Mouse (Mus musculus): ENCODE measurements around the gene Sipa1l3. TPM values are rescaled to one million over a fixed set of nuclear protein-coding genes. Genes with fewer than 3 reads are reported as not detected.

Gene Sipa1l3
- polyA plus RNA-seq, 1 experiment from 2014 or later: 10.3 TPM

DNA sequence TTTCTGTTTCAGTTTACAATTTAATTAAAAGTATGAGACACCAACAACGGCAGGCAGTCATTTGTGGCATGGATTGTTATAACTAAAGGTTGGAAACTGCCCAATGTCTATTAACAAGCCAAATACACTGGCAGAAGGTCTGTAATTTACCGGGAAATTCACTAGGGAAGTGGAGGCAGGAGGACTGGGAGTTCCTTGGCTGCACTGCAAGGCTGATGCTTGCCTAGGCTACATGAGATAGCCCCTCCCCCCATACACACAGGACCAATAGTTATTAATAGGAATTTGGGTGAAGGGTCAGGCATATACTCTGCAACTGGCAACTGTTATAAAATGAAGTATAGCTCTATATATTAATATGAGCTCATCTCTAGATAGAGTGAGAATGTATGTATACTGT is 2.4 kb upstream of the Sipa1l3 start:
- Histone ChIP-seq H3K79me2 (ENCODE audit: inconsistent target) (peaks cover 21% of the 10 kb centered on the region), H3K27ac (no peak overlapping the region), H3K36me3 (ENCODE audit: inconsistent target) (no peaks in the 10 kb centered on the region), H3K4me3 (ENCODE audit: inconsistent target) (no peak overlapping the region)
- WGBS (ENCODE audit: missing documents): 93% methylated on average over 2 of the region's 2 CpGs

DNA sequence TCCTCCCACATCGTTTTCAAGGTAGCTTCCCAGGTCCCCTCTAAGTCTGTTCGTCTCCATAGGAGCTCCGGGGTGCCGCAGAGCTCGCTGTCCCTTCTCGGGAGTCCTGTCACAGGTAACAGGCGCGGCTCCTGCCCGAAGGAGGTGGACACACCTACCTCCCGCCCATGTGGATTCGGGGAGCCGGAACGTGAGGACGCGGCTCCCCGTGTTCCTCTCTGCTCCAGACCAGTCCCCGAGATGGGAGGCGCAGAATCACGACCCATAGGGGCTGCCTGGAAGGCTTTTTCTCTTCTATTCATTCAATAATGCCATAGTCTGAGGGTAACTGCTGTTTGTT is 740 bp upstream of the Sipa1l3 start:
- Histone ChIP-seq H3K79me2 (ENCODE audit: inconsistent target) (peaks cover 38% of the 10 kb centered on the region), H3K27ac (no peak overlapping the region), H3K36me3 (ENCODE audit: inconsistent target) (no peaks in the 10 kb centered on the region), H3K4me3 (ENCODE audit: inconsistent target) (peak overlapping the region; percentile 53)
- 3% methylated on average over 19 of the region's 19 CpGs for WGBS (ENCODE audit: missing documents)

DNA sequence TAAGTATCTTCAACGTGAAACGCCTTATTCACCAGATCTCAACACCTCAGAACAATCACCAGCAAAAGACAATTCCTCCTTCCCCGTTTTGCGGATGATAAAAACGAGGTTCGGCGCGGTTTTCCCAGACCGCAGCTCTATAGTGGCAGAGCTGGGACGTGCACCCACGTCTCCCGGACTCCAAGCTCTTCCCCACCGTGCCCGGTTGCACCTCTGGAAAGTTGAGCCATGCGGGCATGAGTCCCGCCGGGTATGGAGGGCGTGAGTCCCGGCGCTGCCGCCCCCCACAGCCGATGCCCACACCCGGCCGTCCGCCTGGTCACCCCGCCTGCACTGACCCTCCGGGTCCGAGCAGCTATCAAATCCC is 404 bp downstream of the Sipa1l3 start:
- Histone ChIP-seq H3K27ac (no peak overlapping the region), H3K79me2 (ENCODE audit: inconsistent target) (peaks cover 49% of the 10 kb centered on the region), H3K4me3 (ENCODE audit: inconsistent target) (peak overlapping the region; percentile 53), H3K36me3 (ENCODE audit: inconsistent target) (no peaks in the 10 kb centered on the region)
- WGBS (ENCODE audit: missing documents): under 1% methylated on average over 28 of the region's 28 CpGs

DNA sequence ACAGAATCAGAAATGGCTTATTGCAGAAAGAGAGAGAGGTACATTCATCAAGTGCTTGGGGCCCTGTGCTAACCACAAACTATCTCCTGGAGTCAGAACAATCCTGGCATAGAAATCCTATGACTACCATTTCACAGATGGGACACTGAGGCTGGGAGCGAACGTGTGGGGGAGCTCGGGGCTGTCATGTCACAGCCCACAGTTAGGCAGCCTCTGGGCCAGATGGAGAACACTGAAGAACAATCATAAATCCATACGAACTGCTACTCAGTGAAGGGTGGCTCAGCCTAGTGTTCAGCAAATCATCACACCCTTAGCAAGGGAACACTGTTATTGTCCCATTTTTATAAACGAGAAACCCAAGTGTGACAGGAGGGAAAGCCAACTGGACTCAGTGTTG is 1.3 kb downstream of the Sipa1l3 start:
- Histone ChIP-seq H3K79me2 (ENCODE audit: inconsistent target) (peaks cover 58% of the 10 kb centered on the region), H3K4me3 (ENCODE audit: inconsistent target) (no peak overlapping the region), H3K27ac (no peak overlapping the region), H3K36me3 (ENCODE audit: inconsistent target) (no peaks in the 10 kb centered on the region)
- 93% methylated on average over 5 of the region's 5 CpGs for WGBS (ENCODE audit: missing documents)

DNA sequence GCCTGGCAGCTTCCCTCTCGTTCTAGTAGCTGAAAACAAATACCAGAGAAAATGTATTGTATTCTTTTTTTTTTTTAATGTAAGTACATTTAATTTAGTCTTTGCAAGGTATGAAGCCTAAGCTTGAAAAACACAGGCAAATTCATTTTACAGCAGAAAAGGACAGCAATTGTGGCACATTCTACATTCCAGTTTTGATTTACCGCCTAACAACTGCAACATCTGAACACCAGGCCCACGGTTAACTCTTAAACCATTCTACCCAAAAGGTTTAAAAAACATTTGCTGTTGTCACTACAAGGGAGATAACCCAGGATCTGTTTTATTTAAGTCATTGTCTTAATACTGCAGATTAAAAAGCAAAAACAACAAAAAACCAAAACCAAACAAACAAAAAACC is 2.8 kb downstream of the Sipa1l3 start:
- WGBS (ENCODE audit: missing documents): 81% methylated on average over 3 of the region's 3 CpGs
- Histone ChIP-seq H3K36me3 (ENCODE audit: inconsistent target) (no peaks in the 10 kb centered on the region), H3K79me2 (ENCODE audit: inconsistent target) (peaks cover 59% of the 10 kb centered on the region), H3K27ac (no peak overlapping the region), H3K4me3 (ENCODE audit: inconsistent target) (no peak overlapping the region)

DNA sequence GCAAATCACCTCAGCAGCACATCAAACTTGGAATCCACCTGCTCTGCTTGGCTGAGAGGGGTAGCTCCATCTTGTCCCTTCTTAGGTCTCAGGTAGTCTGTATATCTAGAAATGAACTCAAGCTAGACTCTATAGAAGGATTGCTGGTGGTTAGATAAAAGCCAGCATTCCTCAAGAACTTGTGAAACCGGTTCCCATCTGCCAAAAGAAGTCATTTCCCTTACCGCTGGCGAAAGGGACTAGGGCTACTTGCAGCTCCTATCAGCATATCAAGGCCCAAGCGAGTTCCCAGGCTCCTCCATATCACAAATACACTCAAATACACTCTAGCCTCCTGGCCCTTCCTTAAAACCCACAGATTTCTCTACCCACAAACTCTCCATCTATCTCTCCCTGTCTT is 5.7 kb downstream of the Sipa1l3 start:
- Histone ChIP-seq H3K36me3 (ENCODE audit: inconsistent target) (no peaks in the 10 kb centered on the region), H3K27ac (no peak overlapping the region)

DNA sequence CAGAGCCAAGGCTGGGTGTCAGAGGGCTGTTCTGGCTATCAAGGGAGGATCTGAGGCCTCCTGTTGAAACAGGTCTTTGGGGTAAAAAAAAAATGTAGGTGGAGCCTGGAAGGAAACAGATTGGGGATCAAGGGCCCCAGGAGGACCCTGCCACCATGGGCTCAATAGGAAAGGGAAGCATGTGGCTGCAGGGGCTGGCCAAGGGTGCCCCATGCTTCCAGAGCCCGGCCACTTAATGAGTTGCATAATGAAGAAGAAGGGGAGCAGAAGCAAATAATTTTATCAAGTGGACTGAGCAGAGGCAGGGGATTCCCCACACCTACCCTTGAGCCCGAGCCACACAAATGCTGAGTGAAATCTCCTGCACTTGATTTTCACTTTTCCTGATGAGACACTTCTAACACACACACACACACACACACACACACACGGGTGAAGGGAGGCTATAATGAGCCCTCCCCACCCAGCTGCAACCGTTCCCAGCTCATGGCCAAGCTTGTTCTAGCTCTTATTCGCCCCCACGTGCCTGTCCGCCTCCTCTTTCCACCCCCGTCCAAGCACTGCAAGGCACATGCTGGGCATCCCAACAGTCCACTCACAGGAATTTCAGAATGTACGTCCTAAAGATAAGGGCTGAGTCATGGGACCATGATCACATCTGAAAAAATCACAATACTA is 6.7 kb downstream of the Sipa1l3 start:
- 41% methylated on average over 7 of the region's 9 CpGs for WGBS (ENCODE audit: missing documents)
- H3K27ac ChIP-seq: no peak overlapping the region
- no peak overlapping the region for H3K4me3 ChIP-seq (ENCODE audit: inconsistent target)
- H3K79me2 ChIP-seq (ENCODE audit: inconsistent target): peaks cover 73% of the 10 kb centered on the region
- H3K36me3 ChIP-seq (ENCODE audit: inconsistent target): no peaks in the 10 kb centered on the region

More for the DNA sequence above, 5.7 kb downstream of the Sipa1l3 start:
- 84% methylated on average over 4 of the region's 4 CpGs for WGBS (ENCODE audit: missing documents)
- Histone ChIP-seq H3K4me3 (ENCODE audit: inconsistent target) (no peak overlapping the region), H3K79me2 (ENCODE audit: inconsistent target) (peaks cover 75% of the 10 kb centered on the region)

DNA sequence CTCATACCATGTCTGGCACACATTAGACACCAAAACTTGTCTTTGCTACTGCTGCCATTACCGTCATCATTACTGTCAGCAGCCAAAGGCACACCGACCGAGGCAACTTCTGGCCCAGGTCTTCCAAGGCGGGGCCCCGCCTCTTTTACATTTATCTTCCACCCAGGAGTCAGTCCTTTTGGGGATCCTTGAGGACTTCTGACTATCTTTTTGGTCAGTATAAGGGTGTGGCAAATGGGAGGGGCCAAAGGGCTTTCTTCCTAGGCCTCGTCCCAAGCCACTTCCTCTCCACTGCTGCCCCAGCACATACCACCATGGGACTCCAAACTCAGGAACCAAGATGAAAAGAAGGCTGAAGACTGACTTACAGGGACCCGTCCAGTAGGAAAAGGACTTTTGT is 9.9 kb downstream of the Sipa1l3 start:
- Histone ChIP-seq H3K79me2 (ENCODE audit: inconsistent target) (peaks cover 55% of the 10 kb centered on the region; the same call in 1 of the 2 replicates), H3K4me3 (ENCODE audit: inconsistent target) (no peak overlapping the region), H3K36me3 (ENCODE audit: inconsistent target) (no peaks in the 10 kb centered on the region), H3K27ac (no peak overlapping the region)
- WGBS (ENCODE audit: missing documents): 82% methylated on average over 7 of the region's 7 CpGs

DNA sequence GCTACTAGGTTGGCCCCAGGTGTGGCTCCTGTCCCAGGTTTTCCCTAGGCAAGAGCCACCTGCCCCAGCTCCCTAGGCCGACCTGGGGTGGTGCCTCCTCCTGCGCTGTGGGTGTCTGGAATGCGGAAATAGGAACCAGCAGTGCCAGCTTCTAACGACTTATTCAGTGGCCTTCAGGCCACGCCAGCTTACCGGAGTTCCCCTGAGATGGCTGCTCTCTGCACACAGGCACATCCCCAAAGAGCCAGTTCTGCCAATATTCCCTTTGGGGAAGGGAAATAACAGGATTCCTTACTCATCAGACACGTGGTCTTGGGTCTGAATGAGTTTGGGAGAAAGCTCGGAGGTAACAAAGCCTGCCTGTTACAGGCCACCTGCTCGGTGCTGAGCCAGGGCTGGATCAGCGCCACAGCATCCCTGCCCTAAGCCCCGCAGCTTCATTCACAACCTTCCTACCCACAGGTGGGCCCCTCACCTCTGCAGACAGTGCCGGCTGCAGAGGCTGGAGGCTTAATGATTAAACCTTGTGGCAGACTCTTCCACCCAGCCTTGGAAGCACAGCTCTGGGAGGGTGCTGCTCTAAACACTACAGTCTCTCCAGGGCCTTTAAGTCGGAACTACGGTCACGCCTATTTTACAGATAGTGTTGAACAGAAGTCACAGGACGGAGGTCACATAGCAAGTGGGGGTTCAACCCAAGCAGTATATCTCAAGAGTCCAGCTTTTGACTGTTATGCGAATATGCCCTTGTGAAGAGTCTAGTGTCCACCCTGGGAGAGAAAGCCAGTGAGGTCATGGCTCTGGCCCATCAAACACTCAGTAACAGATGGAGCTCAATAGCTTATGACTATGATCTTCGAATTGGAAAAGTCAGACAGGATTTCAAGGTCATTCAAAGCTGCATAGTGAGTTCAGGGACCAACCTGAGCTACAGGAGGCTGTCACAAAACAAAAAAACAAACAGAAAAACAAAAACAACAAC is 12.8 kb downstream of the Sipa1l3 start:
- 47% methylated on average over 18 of the region's 18 CpGs for WGBS (ENCODE audit: missing documents)
- Histone ChIP-seq H3K4me3 (ENCODE audit: inconsistent target) (no peak overlapping the region; the same call in 1 of the 2 replicates), H3K27ac (no peak overlapping the region), H3K79me2 (ENCODE audit: inconsistent target) (peaks cover 40% of the 10 kb centered on the region; the same call in 1 of the 2 replicates), H3K36me3 (ENCODE audit: inconsistent target) (no peaks in the 10 kb centered on the region)

DNA sequence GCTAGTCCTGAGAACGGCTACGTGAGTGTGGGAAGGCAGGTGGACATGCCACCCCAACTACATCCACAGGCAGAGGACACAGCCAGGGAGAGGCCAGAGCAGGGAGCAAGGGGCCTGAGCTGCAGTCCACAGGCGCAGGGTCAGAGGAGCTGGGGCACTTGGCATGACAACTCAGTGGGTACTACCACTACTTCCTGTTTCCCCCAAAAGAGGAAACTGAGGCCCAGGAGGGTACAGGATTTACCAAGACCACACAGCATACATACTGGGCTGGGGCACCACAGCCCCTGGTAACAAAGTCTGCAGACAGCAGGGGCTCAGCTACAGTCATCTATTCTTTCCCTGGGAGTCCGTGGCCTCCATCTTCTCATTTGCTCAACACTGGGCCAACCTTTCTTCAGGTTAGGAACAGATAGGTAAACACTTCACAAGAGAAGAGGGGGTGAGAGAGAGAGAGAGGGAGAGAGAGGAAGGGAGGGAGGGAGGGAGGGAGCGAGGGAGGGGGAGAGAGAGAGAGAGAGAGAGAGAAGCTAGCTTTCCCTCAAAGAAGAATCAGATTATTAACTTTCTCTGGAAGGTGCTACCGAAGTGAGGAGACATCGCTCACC is 13.7 kb downstream of the Sipa1l3 start:
- H3K27ac ChIP-seq: no peak overlapping the region

DNA sequence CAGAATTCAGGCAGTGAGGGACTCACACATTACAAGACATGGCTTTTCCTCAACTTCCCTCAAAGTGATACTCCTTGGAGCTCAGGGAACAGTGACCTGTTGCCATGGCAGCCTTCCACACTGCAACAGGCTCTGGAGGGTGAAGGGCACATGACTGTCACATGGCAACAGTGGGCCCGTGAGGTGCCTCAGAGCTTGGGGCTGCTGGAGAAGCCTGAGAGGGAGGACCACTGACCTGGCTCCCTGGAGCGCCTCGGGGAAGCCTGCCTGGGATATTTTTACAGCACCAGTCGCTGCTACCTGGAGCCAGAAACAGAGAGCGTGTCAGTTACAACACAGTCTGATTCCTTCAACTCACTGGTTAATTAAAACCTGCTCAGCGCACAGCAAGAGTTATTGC is 14.8 kb downstream of the Sipa1l3 start:
- Histone ChIP-seq H3K27ac (no peak overlapping the region), H3K36me3 (ENCODE audit: inconsistent target) (no peaks in the 10 kb centered on the region), H3K4me3 (ENCODE audit: inconsistent target) (no peak overlapping the region), H3K79me2 (ENCODE audit: inconsistent target) (peaks cover 28% of the 10 kb centered on the region; the same call in 1 of the 2 replicates)
- whole genome bisulfite sequencing (ENCODE audit: missing documents): 88% methylated on average over 6 of the region's 6 CpGs

More for the DNA sequence above, 13.7 kb downstream of the Sipa1l3 start:
- Histone ChIP-seq H3K36me3 (ENCODE audit: inconsistent target) (no peaks in the 10 kb centered on the region), H3K79me2 (ENCODE audit: inconsistent target) (peaks cover 32% of the 10 kb centered on the region; the same call in 1 of the 2 replicates), H3K4me3 (ENCODE audit: inconsistent target) (no peak overlapping the region; the same call in 1 of the 2 replicates)
- WGBS (ENCODE audit: missing documents): 32% methylated on average over 6 of the region's 7 CpGs

DNA sequence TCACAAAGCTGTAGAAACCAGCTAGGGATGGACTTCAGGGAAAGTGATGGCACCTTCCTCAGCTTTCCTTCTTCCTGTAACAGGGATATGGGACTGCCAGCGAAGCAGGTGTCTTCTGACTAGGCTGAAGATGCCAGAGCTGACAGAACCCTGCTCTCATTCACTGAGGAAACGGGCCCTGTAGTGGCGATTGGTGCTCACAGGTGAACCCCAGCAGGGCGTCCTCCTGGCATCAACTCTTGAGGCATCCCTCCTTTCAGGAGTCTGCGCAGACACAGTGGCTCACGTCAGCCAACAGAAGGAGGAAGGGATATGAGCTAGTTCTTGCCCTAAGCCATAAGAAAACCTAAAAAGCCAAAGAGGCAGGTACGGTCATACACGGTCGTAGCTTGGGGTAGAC is 17.2 kb downstream of the Sipa1l3 start:
- WGBS (ENCODE audit: missing documents): 97% methylated on average over 9 of the region's 9 CpGs
- H3K36me3 ChIP-seq (ENCODE audit: inconsistent target): no peaks in the 10 kb centered on the region
- H3K4me3 ChIP-seq (ENCODE audit: inconsistent target): no peak overlapping the region
- H3K79me2 ChIP-seq (ENCODE audit: inconsistent target): peaks cover 32% of the 10 kb centered on the region; the same call in 1 of the 2 replicates
- no peak overlapping the region for H3K27ac ChIP-seq

DNA sequence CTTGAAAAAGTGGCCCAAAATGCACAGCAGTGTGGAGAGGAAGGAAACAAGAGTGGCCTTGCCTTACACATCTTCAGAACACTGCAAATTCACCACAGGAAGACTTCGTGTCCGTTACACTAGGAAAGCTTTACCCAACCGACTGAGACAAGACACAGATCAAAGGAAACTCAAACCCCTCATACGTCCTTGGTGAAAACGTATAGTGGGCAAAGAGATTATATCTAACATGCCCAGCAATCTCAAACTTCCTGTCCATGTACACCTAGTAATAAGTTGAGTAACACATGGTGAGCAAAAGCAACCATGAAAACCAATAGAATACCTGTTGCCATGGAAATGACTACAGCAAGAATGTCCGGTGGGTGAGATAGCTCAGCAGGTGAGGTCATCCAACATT is 19.4 kb downstream of the Sipa1l3 start:
- Histone ChIP-seq H3K4me3 (ENCODE audit: inconsistent target) (no peak overlapping the region), H3K79me2 (ENCODE audit: inconsistent target) (peaks cover 46% of the 10 kb centered on the region; the same call in 1 of the 2 replicates), H3K27ac (no peak overlapping the region), H3K36me3 (ENCODE audit: inconsistent target) (no peaks in the 10 kb centered on the region)
- WGBS (ENCODE audit: missing documents): 55% methylated on average over 6 of the region's 6 CpGs

DNA sequence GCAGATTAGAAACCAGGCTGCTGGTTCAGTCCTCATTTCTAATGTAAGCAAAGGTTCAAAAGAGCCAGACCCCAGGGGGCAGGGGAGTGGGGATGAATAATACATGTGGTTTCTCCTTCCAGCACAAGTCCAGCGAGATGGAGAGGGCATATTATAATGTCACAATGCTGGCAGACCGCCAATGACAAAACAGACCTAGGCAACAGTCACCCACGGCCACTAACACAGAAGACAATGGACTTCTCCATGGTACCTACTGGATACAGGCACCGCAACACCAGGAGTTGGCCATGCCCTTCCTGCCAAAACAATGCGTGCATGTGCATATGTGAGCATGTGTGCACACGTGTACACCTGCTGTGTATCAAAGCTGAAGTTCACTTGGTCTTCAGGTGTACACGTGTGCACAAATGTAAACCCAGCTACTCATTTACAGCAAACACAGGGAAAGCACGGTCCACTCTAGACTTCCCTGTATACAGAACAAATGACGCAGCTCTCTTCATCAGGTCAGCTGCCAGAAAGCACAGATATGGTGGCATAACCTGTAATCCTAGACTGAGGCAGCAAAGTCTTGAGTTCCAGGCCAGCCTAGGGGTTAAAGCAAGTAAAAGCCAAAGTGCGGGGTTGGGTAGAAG is 21.4 kb downstream of the Sipa1l3 start:
- peaks cover 54% of the 10 kb centered on the region; the same call in 1 of the 2 replicates for H3K79me2 ChIP-seq (ENCODE audit: inconsistent target)
- no peak overlapping the region for H3K4me3 ChIP-seq (ENCODE audit: inconsistent target)
- H3K27ac ChIP-seq: no peak overlapping the region
- H3K36me3 ChIP-seq (ENCODE audit: inconsistent target): no peaks in the 10 kb centered on the region
- WGBS (ENCODE audit: missing documents): 84% methylated on average over 10 of the region's 10 CpGs
